Mouse (Mus musculus): Measurements from ENCODE around the gene Swsap1. TPM values are rescaled to one million over a fixed set of nuclear protein-coding genes. Genes with fewer than 3 reads are reported as not detected.

Swsap1 gene
- polyA plus RNA-seq, 1 experiment = 7.3 TPM

- Histone ChIP-seq H3K4me3 (ENCODE audit: insufficient read depth, low read length) (no peak overlapping the region), H3K27ac (ENCODE audit: insufficient read depth, low read length) (no peak overlapping the region), H3K4me1 (ENCODE audit: control insufficient read depth, insufficient read depth, low read length) (no peaks in the 10 kb centered on the region)
- TF ChIP-seq CTCF (IDR thresholded peaks at IDR 0.05; ENCODE audit: extremely low read depth, insufficient read depth, low read length) (no peak), POLR2A (IDR thresholded peaks at IDR 0.05; ENCODE audit: extremely low read depth, insufficient read depth, low read length) (no peak)
Measured at GRCm38 (mm10) chr9:21977331-21977730, 21.8 kb downstream of the Swsap1 start.

GRCm38 (mm10) chr9:21977972-21978371 lies 22.4 kb downstream of the Swsap1 start:
- no peak overlapping the region for H3K4me3 ChIP-seq (ENCODE audit: insufficient read depth, low read length)
- peak; percentile 48 for TF ChIP-seq CTCF (IDR thresholded peaks at IDR 0.05; ENCODE audit: extremely low read depth, insufficient read depth, low read length)
- no peak for TF ChIP-seq POLR2A (IDR thresholded peaks at IDR 0.05; ENCODE audit: extremely low read depth, insufficient read depth, low read length)
- H3K27ac ChIP-seq (ENCODE audit: insufficient read depth, low read length) = no peak overlapping the region
- no peaks in the 10 kb centered on the region for H3K4me1 ChIP-seq (ENCODE audit: control insufficient read depth, insufficient read depth, low read length)

GRCm38 (mm10) chr9:21978398-21979128 lies 23.0 kb downstream of the Swsap1 start:
- TF ChIP-seq CTCF (IDR thresholded peaks at IDR 0.05; ENCODE audit: extremely low read depth, insufficient read depth, low read length) (no peak), POLR2A (IDR thresholded peaks at IDR 0.05; ENCODE audit: extremely low read depth, insufficient read depth, low read length) (no peak)
- Histone ChIP-seq H3K4me1 (ENCODE audit: control insufficient read depth, insufficient read depth, low read length) (no peaks in the 10 kb centered on the region), H3K4me3 (ENCODE audit: insufficient read depth, low read length) (no peak overlapping the region), H3K27ac (ENCODE audit: insufficient read depth, low read length) (no peak overlapping the region)

GRCm38 (mm10) chr9:21983911-21984310 lies 28.4 kb downstream of the Swsap1 start:
- H3K4me3 ChIP-seq (ENCODE audit: insufficient read depth, low read length) = no peak overlapping the region
- H3K27ac ChIP-seq (ENCODE audit: insufficient read depth, low read length) = no peak overlapping the region
- TF ChIP-seq POLR2A (IDR thresholded peaks at IDR 0.05; ENCODE audit: extremely low read depth, insufficient read depth, low read length) = no peak
- TF ChIP-seq CTCF (IDR thresholded peaks at IDR 0.05; ENCODE audit: extremely low read depth, insufficient read depth, low read length) = no peak

DNA sequence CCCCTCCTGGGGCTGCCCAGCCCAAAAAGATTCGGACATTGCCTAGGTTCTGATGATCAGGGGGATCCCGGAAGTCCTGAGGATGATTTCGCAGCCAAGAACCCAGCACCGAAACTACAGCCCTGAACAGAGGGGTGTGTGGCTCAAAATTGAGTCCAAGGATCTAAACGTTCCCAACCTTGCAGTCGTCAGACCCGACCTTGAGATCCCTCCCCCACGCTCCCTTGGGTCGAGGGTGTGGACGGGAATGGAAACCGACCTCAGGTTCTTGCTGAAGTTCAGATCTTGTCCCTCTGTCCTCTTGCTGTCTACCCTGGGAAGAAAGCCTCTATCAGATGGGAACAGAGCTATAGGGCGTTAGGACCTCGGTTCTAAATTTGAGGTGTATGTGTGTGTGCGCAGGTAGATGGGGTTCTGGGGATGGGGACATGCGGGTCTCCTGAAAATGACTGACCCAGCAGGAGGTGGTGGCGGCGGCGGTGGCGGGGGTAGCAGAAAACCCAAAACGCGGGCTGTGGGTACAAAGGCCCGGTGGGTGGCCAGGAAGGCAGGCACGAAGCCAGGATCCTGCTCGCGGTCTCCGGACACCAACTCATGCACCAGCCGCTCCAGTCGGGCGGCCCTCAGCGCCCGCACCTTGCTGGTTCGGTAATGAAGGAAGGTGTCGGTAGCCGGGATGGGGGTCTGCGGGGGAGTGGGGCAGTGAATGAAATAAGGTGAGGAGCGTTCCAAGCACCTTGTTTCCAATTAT lies 32.2 kb downstream of the Swsap1 start:
- TF ChIP-seq CTCF (IDR thresholded peaks at IDR 0.05; ENCODE audit: extremely low read depth, insufficient read depth, low read length) (no peak), POLR2A (IDR thresholded peaks at IDR 0.05; ENCODE audit: extremely low read depth, insufficient read depth, low read length) (no peak)
- Histone ChIP-seq H3K27ac (ENCODE audit: insufficient read depth, low read length) (no peak overlapping the region), H3K4me3 (ENCODE audit: insufficient read depth, low read length) (peak overlapping the region; percentile 33; the same call in 1 of the 2 replicates)

More at GRCm38 (mm10) chr9:21983911-21984310, 28.4 kb downstream of the Swsap1 start:
- H3K4me1 ChIP-seq (ENCODE audit: control insufficient read depth, insufficient read depth, low read length) = 0 out of 2 replicates have a peak, but pooled peaks cover 2% of the 10 kb centered on the region

DNA sequence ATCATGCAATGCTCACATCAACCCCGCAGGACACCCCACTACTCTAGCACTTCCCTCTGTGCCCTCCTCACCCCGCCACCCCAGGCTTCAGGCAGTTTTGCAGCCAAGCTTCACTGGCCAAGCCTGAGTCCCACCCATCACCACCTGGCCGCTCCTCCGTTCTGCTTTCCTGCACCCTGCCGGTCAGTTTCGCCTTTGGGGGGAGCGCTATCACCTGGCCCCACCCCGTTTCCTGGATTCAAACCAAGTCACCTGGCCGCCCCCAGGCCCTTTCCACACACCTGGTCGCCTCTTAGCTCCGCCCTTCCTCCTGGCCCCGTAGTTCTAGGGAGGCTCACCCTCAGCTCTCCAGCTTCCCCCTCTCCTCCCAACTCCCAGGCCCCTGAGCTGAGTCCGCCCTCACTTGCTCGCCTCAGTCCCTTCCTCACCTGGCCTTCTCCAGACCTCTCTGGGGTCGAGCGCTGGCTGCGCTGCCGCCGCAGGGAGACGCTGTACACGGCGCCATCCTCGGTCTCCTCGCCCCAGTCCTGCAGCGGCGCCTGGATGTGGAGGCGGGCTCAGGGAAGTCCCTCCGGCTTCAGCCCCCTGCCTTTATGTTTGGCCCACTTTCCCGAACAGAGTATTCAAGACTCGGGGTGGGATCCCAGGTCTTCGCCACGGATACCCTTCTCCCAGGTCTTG lies 33.0 kb downstream of the Swsap1 start:
- Histone ChIP-seq H3K4me1 (ENCODE audit: control insufficient read depth, insufficient read depth, low read length) (0 out of 2 replicates have a peak, but pooled peaks cover 2% of the 10 kb centered on the region), H3K4me3 (ENCODE audit: insufficient read depth, low read length) (peak overlapping the region; percentile 33; the same call in 1 of the 2 replicates), H3K27ac (ENCODE audit: insufficient read depth, low read length) (no peak overlapping the region)
- TF ChIP-seq POLR2A (IDR thresholded peaks at IDR 0.05; ENCODE audit: extremely low read depth, insufficient read depth, low read length) = no peak
- no peak for TF ChIP-seq CTCF (IDR thresholded peaks at IDR 0.05; ENCODE audit: extremely low read depth, insufficient read depth, low read length)

More for the DNA sequence above, 32.2 kb downstream of the Swsap1 start:
- H3K4me1 ChIP-seq (ENCODE audit: control insufficient read depth, insufficient read depth, low read length) = 0 out of 2 replicates have a peak, but pooled peaks cover 2% of the 10 kb centered on the region

DNA sequence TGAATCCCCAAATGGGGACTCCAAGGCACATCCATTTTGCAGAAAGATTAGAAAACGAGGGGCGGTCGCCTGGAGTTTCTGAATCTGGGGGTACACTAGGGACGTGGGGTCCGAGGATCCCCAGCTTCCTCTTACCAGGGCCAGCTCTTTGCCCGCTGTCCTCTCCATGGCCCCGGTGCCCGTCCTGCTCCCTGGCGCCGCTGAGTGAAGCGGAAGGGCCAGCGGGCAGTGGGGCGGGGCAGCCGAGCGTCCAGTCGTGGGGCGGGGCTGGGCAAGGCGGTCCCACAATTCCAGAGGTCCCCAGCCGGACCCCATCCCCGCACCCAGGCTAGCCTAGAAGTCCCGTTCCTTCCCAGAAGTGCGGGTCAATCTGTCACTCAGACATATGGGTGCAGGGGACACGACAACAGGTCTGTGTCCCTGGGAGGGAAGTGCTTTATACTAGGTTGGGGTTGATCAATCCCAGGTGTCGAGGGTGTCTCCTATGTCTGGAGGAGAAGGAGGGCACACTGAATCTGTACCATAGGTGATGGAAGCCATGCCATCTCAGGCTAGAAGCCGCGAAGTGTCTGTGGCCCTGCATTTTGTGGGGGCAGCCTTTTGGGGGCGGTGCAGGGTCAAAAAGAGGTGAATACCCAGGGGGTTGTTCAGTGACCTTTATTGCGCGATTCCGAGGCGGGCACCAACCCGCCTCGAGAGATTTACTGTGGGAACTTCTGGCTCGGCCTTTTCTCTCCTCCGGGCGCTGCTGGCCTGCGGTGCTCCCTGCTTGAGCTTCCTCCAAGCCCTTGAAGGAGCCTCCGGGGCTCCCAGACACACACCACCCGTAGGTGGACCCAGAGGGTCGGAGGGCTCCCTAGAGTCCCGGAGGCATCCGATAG lies 33.9 kb downstream of the Swsap1 start, which contains the start of gene Rgl3:
Gene Rgl3 (minus strand): TSS at position 217 of the 881 bp plus-strand sequence.
- Histone ChIP-seq H3K27ac (ENCODE audit: insufficient read depth, low read length) (no peak within 1 kb of the TSS), H3K4me3 (ENCODE audit: insufficient read depth, low read length) (peak within 1 kb of the TSS; percentile 33), H3K4me1 (ENCODE audit: control insufficient read depth, insufficient read depth, low read length) (0 out of 2 replicates have a peak, but pooled peaks cover 2% of the 10 kb centered on the region)
- no peak for TF ChIP-seq CTCF (IDR thresholded peaks at IDR 0.05; ENCODE audit: extremely low read depth, insufficient read depth, low read length)
- no peak for TF ChIP-seq POLR2A (IDR thresholded peaks at IDR 0.05; ENCODE audit: extremely low read depth, insufficient read depth, low read length)

DNA sequence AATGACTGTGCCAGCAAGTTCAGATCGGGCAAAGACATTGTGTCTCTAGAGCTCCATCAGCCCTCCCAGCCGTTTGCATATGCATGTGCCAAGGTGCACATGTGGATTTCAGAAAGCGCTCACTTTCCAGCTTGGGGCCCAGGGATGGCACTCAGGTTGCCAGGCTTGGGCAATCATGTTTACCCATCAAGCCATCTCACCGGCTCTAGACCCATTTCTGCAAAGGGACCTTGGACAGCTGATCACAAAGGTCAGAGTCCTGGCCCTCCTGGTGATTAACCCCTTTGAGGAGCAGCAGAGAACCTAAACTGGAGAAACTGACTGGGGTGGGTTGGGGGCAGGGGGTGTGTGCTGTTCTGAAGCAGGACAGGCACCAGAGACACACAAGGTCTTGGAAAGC lies 36.7 kb downstream of the Swsap1 start:
- Histone ChIP-seq H3K4me3 (ENCODE audit: insufficient read depth, low read length) (no peak overlapping the region), H3K27ac (ENCODE audit: insufficient read depth, low read length) (no peak overlapping the region), H3K4me1 (ENCODE audit: control insufficient read depth, insufficient read depth, low read length) (0 out of 2 replicates have a peak, but pooled peaks cover 2% of the 10 kb centered on the region)
- TF ChIP-seq CTCF (IDR thresholded peaks at IDR 0.05; ENCODE audit: extremely low read depth, insufficient read depth, low read length) (no peak), POLR2A (IDR thresholded peaks at IDR 0.05; ENCODE audit: extremely low read depth, insufficient read depth, low read length) (no peak)

Data from cortical plate, adult 2 months (tissue).